Mouse (Mus musculus) intestine, embryonic 16.5 days (tissue): ENCODE results near the gene Abhd16a. TPM values are rescaled to one million over a fixed set of nuclear protein-coding genes. Genes with fewer than 3 reads are reported as not detected.

Experiments used
- ATAC-seq: fragments of 200-750 bp; cut with Nextera tagmentation; 2 replicates; pipeline ENCODE4 v1.8.0; 2017; ENCODE audit warnings: moderate TSS enrichment, moderate library complexity
- H3K27ac ChIP-seq: fragments of 300-500 bp; sonication (generic); 2 replicates; pipeline ENCODE4 v1.5.1; 2014; ENCODE audit warnings: mild to moderate bottlenecking, low read length
- H3K27me3 ChIP-seq: fragments of 300-500 bp; sonication (generic); replicated peaks from 2 replicates; pipeline ENCODE4 v1.6.1; 2014; ENCODE audit warnings: low read length, control low read depth, mixed read lengths; ENCODE audit not compliant: control insufficient read depth, insufficient read depth
- H3K36me3 ChIP-seq: fragments of 300-500 bp; sonication (generic); 2 replicates; pipeline ENCODE4 v1.6.1; 2014; ENCODE audit warnings: low read length, control low read depth; ENCODE audit not compliant: control insufficient read depth, insufficient read depth
- H3K4me1 ChIP-seq: fragments of 300-500 bp; sonication (generic); 2 replicates; pipeline ENCODE4 v1.6.1; 2014; ENCODE audit warnings: low read length, control low read depth, mixed read lengths; ENCODE audit not compliant: control insufficient read depth, insufficient read depth
- H3K4me2 ChIP-seq: fragments of 300-500 bp; sonication (generic); 2 replicates; pipeline ENCODE4 v1.6.1; 2014; ENCODE audit warnings: low read depth, low read length, control low read depth
- H3K4me3 ChIP-seq: fragments of 300-500 bp; sonication (generic); 2 replicates; pipeline ENCODE4 v1.5.1; 2014; ENCODE audit warnings: mild to moderate bottlenecking, low read length
- H3K9ac ChIP-seq: fragments of 300-500 bp; sonication (generic); 2 replicates; pipeline ENCODE4 v1.6.1; 2014; ENCODE audit warnings: low read depth, low read length
- H3K9me3 ChIP-seq: fragments of 300-500 bp; sonication (generic); 2 replicates; pipeline ENCODE4 v1.6.1; 2016; ENCODE audit warnings: low read length, control low read depth; ENCODE audit not compliant: control insufficient read depth
- WGBS: fragments of 180-500 bp; shearing (Covaris S2); extraction: QIAGEN DNeasy Blood & Tissue Kit; methylation state at CpG from one replicate; pipeline ENCODE4 v1.1.7; 2014; 5-methylcytosine and 5-hydroxymethylcytosine counted together
- polyA plus RNA-seq: library from polyadenylated mRNA; unstranded; fragments of >200 nt; fragmentation: Nextera tagmentation; extraction: Ambion mirVana; gene quantifications from 2 replicates; pipeline ENCODE4 v1.2.1, GENCODE M21; 2015

Abhd16a gene
- polyA plus RNA-seq, 1 experiment from 2014 or later = 108 TPM

DNA sequence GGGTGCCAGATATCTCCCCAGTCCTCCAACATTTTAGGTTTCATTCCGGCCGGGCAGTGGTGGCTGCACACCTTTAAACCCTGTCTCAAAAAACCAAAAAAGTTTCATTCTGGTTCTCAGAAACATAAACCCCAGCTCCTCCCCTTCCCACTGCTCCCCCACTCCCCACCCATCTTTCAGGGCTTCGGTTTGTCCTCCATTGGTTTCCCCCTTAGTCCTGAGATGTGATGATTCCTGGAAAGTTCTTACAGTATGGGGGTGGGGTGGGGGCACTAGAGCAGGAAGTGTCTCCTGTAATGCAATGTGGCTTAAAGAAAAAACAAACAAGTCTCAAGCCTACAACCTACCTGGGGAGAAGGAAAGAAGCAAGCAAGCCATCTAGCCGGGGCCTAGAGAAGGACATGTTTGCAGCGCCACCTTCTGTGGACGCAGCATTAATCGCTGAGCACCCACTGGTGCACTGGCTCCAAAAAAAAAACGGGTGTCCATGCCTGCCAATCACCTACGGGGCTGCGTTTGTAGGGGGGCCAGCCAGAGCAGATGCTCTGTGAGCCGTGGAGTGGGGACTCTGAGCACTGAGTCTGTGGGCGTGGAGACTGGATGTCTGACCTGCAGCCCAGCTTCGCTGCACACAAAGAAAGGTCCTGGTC is 16.8 kb downstream of the Abhd16a start:
- peaks cover 20% of the 10 kb centered on the region for H3K4me1 ChIP-seq
- H3K27ac ChIP-seq = no peak overlapping the region
- no peak overlapping the region for H3K4me3 ChIP-seq
- H3K4me2 ChIP-seq = no peak overlapping the region
- peaks cover 11% of the 10 kb centered on the region for H3K36me3 ChIP-seq
- peak overlapping the region; percentile 39 for H3K9ac ChIP-seq
- WGBS = 27% methylated on average over 13 of the region's 13 CpGs
- no peaks in the 10 kb centered on the region for H3K27me3 ChIP-seq
- ATAC-seq = no peak
- H3K9me3 ChIP-seq = no peaks in the 10 kb centered on the region

DNA sequence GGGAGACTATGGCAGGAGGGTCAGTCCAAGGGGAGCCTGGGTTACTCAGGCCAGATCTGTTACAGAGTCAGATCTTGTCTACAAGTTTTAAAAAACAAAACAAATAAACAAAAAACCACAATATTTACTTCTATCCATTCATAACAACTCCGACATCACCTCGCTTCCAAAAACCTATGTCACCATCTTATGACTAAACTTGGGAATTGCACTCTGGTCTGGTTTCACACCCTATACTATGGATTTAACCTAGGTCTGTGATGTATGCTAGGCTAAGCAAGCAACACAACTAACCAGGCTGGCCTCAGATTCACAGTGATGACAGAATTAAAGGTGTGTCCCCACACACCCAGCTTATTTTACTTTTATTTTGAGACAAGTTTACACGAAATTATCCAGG is 17.5 kb downstream of the Abhd16a start:
- no peaks in the 10 kb centered on the region for H3K9me3 ChIP-seq
- H3K4me3 ChIP-seq = no peak overlapping the region
- H3K9ac ChIP-seq = no peak overlapping the region
- no peak overlapping the region for H3K4me2 ChIP-seq
- no peak for ATAC-seq
- peaks cover 19% of the 10 kb centered on the region for H3K4me1 ChIP-seq
- no peak overlapping the region for H3K27ac ChIP-seq
- H3K36me3 ChIP-seq = peaks cover 7% of the 10 kb centered on the region; the same call in 1 of the 2 replicates
- no peaks in the 10 kb centered on the region for H3K27me3 ChIP-seq
- WGBS = 63% methylated on average over 3 of the region's 3 CpGs

GRCm38 (mm10) chr17:35108097-35108496 is 19.0 kb downstream of the Abhd16a start, which contains the start of gene Ly6g5c:
Ly6g5c (plus strand) TSS chr17:35108279.
- H3K27me3 ChIP-seq = no peaks in the 10 kb centered on the region
- no peak within 1 kb of the TSS for H3K4me2 ChIP-seq
- H3K27ac ChIP-seq = no peak within 1 kb of the TSS
- peaks cover 4% of the 10 kb centered on the region for H3K4me1 ChIP-seq
- no peak within 1 kb of the TSS for H3K9ac ChIP-seq
- no peak within 1 kb of the TSS for H3K4me3 ChIP-seq
- 0 out of 2 replicates have a peak, but pooled peaks cover 2% of the 10 kb centered on the region for H3K36me3 ChIP-seq
- 82% methylated on average over 6 of the region's 6 CpGs for WGBS
- no peaks in the 10 kb centered on the region for H3K9me3 ChIP-seq
- ATAC-seq = no peak

DNA sequence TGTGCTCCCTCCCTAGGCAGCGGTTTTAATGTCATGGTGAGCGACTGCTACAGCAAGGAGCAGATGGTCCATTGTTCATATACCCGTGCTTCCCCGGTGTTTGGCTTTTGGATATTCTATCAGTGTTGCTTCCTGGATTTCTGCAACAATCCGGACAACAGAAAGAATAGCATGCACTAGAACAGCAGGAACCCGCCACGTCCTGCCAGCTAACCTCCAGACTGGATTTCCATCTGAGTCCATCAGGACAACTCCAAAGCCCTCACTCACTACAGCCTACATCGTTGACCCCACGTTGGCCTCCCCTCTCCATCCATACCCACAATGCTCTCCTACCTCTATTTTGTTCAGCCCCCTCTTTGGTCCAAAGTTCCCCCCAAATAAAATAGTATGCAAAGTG is 22.7 kb downstream of the Abhd16a start:
- WGBS = 73% methylated on average over 9 of the region's 9 CpGs
- Histone ChIP-seq H3K9ac (no peak overlapping the region), H3K9me3 (no peaks in the 10 kb centered on the region), H3K36me3 (peaks cover 6% of the 10 kb centered on the region; the same call in 1 of the 2 replicates), H3K4me3 (no peak overlapping the region), H3K4me1 (no peaks in the 10 kb centered on the region), H3K4me2 (no peak overlapping the region), H3K27ac (no peak overlapping the region), H3K27me3 (no peaks in the 10 kb centered on the region)
- ATAC-seq = no peak

DNA sequence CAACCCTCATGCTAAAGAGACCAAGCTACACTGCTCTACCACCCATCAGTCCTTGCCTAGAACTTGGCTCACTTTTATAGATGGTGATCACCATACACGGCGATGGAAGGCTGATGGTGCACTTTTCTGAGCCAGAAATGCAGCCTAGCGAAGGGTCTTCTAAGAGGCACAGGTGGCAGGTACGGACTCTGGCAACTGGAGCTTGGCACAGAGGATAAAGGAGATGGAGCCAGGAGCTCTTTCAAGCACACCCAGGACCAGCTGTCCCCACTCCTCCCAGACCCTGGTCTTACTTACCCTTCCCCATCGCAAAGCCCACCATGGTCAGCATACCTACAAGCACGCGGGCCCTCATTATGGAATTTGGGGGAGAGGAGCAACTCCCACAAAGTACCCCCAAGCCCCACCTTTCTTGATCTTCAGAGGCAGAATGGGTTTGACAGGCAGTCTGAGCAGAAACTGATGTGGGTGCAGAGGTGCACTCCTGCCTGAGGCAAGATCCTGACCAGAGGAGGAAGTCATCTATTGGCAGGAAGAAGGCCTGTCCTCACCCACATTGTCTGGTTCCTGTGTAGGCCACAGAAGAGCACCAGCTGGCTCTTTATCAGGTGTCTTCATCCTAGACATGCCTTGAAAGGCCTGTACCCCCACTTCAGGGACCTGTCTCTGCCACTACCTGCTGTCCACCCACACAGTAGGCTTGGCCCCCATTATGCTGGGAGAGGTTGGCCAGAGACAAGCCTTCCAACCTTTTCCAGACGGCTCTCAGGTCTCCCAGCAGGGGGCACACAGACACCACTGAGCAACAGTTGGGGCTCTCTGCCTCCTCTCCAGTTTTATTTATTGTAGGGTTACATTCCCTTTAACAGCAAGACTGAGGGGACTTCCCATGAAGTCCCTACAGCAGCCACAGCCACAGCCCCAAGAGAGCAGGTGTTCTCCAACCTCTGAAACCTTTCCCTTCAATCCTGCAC is 26.3 kb downstream of the Abhd16a start, which contains the start of gene Ly6g5b:
Gene Ly6g5b (minus strand): TSS at position 383 of the 974 bp plus-strand sequence.
- no peaks in the 10 kb centered on the region for H3K27me3 ChIP-seq
- H3K9ac ChIP-seq = no peak within 1 kb of the TSS
- H3K36me3 ChIP-seq = peaks cover 6% of the 10 kb centered on the region; the same call in 1 of the 2 replicates
- no peak for ATAC-seq
- H3K4me1 ChIP-seq = peaks cover 9% of the 10 kb centered on the region
- H3K27ac ChIP-seq = no peak within 1 kb of the TSS
- H3K4me3 ChIP-seq = no peak within 1 kb of the TSS
- no peak within 1 kb of the TSS for H3K4me2 ChIP-seq
- no peaks in the 10 kb centered on the region for H3K9me3 ChIP-seq
- 86% methylated on average over 8 of the region's 8 CpGs for WGBS

DNA sequence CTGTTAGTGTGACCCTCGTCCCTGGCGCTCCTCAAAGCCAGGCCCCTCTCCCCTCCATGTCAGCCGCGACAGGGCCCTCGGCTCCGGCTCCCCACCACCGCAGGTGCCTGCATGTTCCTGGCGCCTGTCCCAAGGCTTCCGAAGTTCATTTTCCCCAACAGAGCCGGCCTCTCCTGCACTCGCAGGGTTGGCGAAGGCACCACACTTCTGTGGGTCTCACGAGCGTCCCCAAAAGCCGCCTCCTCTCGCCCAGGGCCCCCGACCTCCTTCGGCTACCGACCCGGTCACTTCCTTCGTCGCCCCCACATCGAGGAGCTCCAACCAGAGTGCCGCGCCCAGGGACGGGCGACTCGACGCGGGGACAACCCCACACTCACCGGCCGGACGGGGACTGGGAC is 31.7 kb downstream of the Abhd16a start:
- Histone ChIP-seq H3K9ac (peak overlapping the region; percentile 83), H3K9me3 (no peaks in the 10 kb centered on the region), H3K27me3 (no peaks in the 10 kb centered on the region), H3K27ac (peak overlapping the region; percentile 44), H3K36me3 (no peaks in the 10 kb centered on the region), H3K4me2 (peak overlapping the region; percentile 63), H3K4me3 (peak overlapping the region; percentile 76), H3K4me1 (peaks cover 20% of the 10 kb centered on the region)
- WGBS = under 1% methylated on average over 33 of the region's 33 CpGs
- peak; percentile 6; the same call in 1 of the 2 replicates for ATAC-seq

DNA sequence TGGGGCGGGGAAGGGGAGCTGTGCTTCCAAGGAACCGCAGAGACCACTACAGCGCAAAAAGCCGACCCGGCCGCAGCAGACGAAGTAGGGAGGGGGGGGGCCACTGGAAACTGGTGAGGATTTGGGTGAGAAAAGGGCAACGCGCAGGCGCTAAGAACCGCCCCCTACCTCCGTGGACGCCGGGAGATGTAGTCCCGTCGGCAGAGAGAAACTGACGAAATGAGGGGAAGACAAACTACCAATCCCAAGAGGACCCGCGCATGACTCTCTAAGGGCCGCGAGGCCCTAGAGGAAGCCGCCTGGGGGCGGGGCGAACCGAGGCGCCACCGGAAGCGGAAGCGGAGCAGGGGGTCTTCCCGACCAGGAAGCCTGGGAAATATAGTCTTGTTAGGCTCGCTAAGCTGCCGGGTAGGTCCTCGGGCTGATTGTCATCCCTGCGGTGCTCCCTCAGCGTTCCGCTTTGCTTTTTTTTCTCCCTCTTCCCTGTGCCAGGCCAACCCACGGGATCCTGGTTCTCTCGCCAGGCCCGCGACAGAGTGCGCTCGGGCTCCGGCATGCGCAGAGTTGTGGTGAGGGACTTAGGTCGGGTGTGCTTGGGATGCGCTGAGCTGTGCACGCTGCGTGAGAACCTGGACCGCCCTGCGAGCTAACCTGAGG is 32.2 kb downstream of the Abhd16a start, which contains the start of gene Gpank1:
Gene Gpank1 (plus strand): TSS at position 313 of the 657 bp plus-strand sequence.
- no peaks in the 10 kb centered on the region for H3K36me3 ChIP-seq

GRCm38 (mm10) chr17:35121871-35122303 is 32.8 kb downstream of the Abhd16a start, which contains the start of gene Csnk2b:
Csnk2b (minus strand) TSS chr17:35122053.
- ATAC-seq = no peak
- Histone ChIP-seq H3K4me1 (peaks cover 23% of the 10 kb centered on the region), H3K27me3 (no peaks in the 10 kb centered on the region), H3K36me3 (no peaks in the 10 kb centered on the region), H3K4me2 (peak within 1 kb of the TSS; percentile 90), H3K27ac (peak within 1 kb of the TSS; percentile 90), H3K9me3 (no peaks in the 10 kb centered on the region), H3K4me3 (peak within 1 kb of the TSS; percentile 76), H3K9ac (peak within 1 kb of the TSS; percentile 83)
- under 1% methylated on average over 19 of the region's 19 CpGs for WGBS

More for the DNA sequence above, 32.2 kb downstream of the Abhd16a start, which contains the start of gene Gpank1:
- peak within 1 kb of the TSS; percentile 90 for H3K4me2 ChIP-seq
- H3K9me3 ChIP-seq = no peaks in the 10 kb centered on the region
- peak within 1 kb of the TSS; percentile 90 for H3K27ac ChIP-seq
- H3K9ac ChIP-seq = peak within 1 kb of the TSS; percentile 83
- peaks cover 20% of the 10 kb centered on the region for H3K4me1 ChIP-seq
- WGBS = under 1% methylated on average over 50 of the region's 50 CpGs
- H3K27me3 ChIP-seq = no peaks in the 10 kb centered on the region
- H3K4me3 ChIP-seq = peak within 1 kb of the TSS; percentile 76
- ATAC-seq = peak; percentile 94
